Mouse (Mus musculus) myocyte (in vitro differentiated cells): ENCODE measurements around the gene A930018P22Rik.
"Not testable (repeated sequence)": the region's sequence is repeated elsewhere in the genome, so short reads cannot be mapped to it uniquely, and the experiment has no call there.

ENCODE experiments used
- CEBPB ChIP-seq: IDR thresholded peaks from 2 replicates; pipeline ENCODE4 v1.6.1; 2011; ENCODE audit warnings: mild to moderate bottlenecking, moderate library complexity; ENCODE audit not compliant: poor library complexity, insufficient read depth, severe bottlenecking
- E2F4 ChIP-seq: IDR thresholded peaks from one replicate; pipeline ENCODE4 v1.6.1; 2011; ENCODE audit warnings: mild to moderate bottlenecking, control low read depth, moderate library complexity; ENCODE audit not compliant: insufficient read depth
- MAX ChIP-seq: IDR thresholded peaks from one replicate; pipeline ENCODE4 v1.6.1; 2011; ENCODE audit warnings: low read depth, mild to moderate bottlenecking, control low read depth
- MYOD1 ChIP-seq, 3 experiments: IDR thresholded peaks; one replicate each; pipeline ENCODE4 v1.6.1; 2011; ENCODE audit warnings: control low read depth in 2 of 3, low read depth in 2 of 3, mild to moderate bottlenecking in 2 of 3, moderate library complexity in 1 of 3; ENCODE audit not compliant: insufficient read length in 2 of 3, control insufficient read depth in 1 of 3
- MYOG ChIP-seq, 3 experiments: IDR thresholded peaks; one replicate each; pipeline ENCODE4 v1.6.1; 2011; ENCODE audit warnings: control low read depth in 2 of 3, low read depth in 2 of 3, mild to moderate bottlenecking in 2 of 3; ENCODE audit not compliant: insufficient read length in 2 of 3, control insufficient read depth in 1 of 3, insufficient read depth in 1 of 3
- POLR2A ChIP-seq: IDR thresholded peaks from one replicate; pipeline ENCODE4 v1.6.1; 2011; ENCODE audit warnings: low read depth, mild to moderate bottlenecking, control low read depth, moderate library complexity; ENCODE audit not compliant: insufficient read length
- POLR2AphosphoS2 ChIP-seq: IDR thresholded peaks from one replicate; pipeline ENCODE4 v1.6.1; 2011; ENCODE audit warnings: low read depth, control low read depth; ENCODE audit not compliant: insufficient read length
- REST ChIP-seq: IDR thresholded peaks from one replicate; pipeline ENCODE4 v1.6.1; 2011; ENCODE audit warnings: mild to moderate bottlenecking, control low read depth, moderate library complexity; ENCODE audit not compliant: insufficient read depth, insufficient read length
- SRF ChIP-seq: IDR thresholded peaks from one replicate; pipeline ENCODE4 v1.6.1; 2011; ENCODE audit warnings: low read depth; ENCODE audit not compliant: control insufficient read depth, insufficient read length
- TCF12 ChIP-seq: IDR thresholded peaks from one replicate; pipeline ENCODE4 v1.6.1; 2011; ENCODE audit warnings: mild to moderate bottlenecking, control low read depth; ENCODE audit not compliant: poor library complexity, insufficient read depth, severe bottlenecking
- TCF3 ChIP-seq: IDR thresholded peaks from one replicate; pipeline ENCODE4 v1.6.1; 2011; ENCODE audit warnings: low read depth, control low read depth; ENCODE audit not compliant: insufficient read length
- USF1 ChIP-seq: IDR thresholded peaks from one replicate; pipeline ENCODE4 v1.6.1; 2011; ENCODE audit warnings: low read depth, mild to moderate bottlenecking, control low read depth, moderate library complexity

DNA sequence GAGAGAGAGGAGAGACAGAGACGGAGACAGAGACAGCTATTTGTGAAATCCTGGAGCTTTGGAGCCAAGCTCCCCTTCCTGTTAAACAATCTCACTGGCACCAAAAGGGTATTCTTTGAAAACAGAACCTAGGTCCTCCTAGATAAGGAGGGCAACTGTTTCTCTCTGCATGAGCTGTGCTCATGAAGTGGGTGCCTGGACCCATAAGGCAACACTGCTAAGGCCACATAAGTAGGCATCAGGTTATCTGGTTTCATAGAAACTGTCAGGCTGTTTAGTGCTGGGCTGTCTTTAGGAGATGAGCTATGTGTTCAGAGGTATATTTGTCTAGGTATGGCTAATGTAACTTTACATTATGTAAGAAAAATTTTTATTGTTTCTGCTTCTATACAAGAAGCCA, 35.0 kb upstream of the A930018P22Rik start:
- TF ChIP-seq MYOG (IDR thresholded peaks at IDR 0.05; ENCODE audit: control insufficient read depth in 1 of 3, insufficient read depth in 1 of 3, insufficient read length in 2 of 3, low read depth in 2 of 3); POLR2A; SRF; TCF12; USF1; MAX; E2F4; REST; CEBPB; TCF3; POLR2AphosphoS2; MYOD1 (IDR thresholded peaks at IDR 0.05; ENCODE audit: control insufficient read depth in 1 of 3, insufficient read length in 2 of 3, low read depth in 2 of 3): not testable (repeated sequence)
